Mouse (Mus musculus) spleen, postnatal 36 days (tissue): ENCODE measurements around the gene Adra2c.

Source experiments
- DNase-seq, 2 experiments: peaks; one replicate each; pipeline ENCODE4 v3.0.0; 2022; ENCODE audit warnings: low spot score in 2 of 2, mixed read lengths in 1 of 2

The Adra2c gene

GRCm38 (mm10) chr5:35278019-35278418 lies at the start of gene Adra2c:
Gene Adra2c, plus strand, starts transcription at chr5:35278319.
- DNase-seq: no peak

- DNase-seq: no peak
These were observed 45.0 kb upstream of the Adra2c start for GRCm38 (mm10) chr5:35233142-35233541.

DNA sequence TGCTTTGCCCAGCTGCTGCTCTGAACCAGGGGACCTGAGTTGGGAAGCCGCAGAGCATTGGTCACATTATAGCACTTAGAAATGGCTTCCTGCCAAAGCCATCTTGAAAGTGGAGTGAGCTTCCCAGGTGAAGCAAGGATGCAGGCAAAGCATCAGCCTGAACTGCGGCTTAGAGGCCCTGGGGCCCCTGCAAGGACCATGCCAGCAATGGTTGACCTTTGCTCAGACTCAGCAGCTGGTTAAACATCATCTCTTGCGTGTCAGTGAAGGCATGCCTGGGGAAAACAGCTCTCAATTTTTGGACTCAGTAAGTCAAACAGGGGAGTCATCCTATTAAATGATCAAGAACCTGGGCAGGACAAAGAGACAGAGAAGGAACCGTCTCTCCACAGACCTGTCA lies 40.4 kb upstream of the Adra2c start:
- DNase-seq: no peak

DNA sequence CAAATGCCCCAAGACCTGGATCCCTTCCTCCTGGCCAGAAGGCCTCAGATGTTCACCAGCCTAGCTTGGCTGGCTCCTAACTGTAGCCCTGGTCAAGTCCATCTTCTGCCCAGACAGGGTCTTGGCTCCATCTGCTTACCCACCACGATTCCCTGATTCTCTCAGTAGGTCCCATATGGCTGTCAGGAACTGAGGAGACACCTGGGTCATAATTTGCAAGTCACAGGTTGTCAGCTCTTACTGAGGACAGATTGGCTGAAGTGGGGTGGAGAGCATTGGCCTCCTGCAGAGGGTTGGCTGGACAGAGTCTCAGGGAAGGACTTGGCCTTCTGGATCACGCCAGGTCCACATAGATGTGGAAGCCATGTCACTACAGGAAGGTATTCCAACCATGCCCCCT lies 39.5 kb upstream of the Adra2c start:
- no peak for DNase-seq

DNA sequence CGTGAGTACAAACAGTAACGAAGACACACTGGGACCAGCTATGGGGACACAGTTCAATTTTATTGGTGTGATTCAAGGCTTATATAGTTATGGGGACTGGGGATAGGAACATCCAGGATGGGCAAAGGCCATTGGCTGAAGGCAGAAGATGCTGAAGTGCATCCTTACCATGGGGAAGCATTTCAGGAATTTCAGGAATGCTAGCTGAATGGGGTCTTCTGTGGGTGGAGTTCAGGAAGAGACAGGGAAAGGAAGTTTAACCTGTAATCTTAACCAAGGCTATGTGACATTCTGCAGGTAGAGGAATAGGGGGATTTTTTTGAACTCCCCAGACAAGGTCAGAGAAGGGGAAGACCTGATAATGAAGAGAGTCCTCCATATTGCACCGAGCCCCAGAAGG lies 36.6 kb upstream of the Adra2c start:
- no peak for DNase-seq

GRCm38 (mm10) chr5:35244204-35244603 lies 33.9 kb upstream of the Adra2c start:
- DNase-seq: no peak

DNA sequence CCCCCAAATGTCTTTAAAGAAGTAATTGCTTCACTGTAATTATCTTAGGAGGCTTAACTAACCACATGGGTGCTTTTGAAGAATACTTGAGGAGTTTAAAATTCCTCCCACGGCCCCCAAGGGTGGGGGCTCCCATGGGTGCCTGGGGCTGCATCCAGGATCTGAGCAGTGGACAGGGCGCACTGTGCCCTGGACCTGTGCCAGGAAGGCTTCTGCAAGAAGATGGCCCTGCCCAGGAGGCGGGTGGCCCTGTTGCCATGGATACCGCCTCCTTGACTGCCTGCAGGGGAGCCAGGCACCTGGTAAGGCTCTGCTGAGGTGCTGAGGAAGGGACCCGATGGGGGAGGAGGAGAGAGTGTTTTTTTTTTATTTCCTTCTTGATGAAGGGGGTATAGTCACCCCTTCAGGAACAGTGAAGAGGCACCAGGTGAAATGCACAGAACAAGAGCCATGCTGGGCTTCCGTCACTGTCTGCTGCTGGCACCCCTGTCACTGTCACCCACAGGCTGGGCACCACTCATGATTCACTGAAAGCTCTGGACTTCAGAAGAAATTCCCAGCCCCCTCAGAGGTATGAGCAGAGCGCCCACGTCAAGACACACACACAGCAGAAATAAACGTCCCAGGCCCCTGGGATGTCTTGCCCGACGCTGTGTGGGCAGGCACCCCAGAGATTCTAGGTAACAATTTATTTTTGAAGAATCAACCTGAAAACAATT lies 32.4 kb upstream of the Adra2c start:
- DNase-seq: no peak

GRCm38 (mm10) chr5:35254964-35255716 lies 23.0 kb upstream of the Adra2c start:
- no peak for DNase-seq

DNA sequence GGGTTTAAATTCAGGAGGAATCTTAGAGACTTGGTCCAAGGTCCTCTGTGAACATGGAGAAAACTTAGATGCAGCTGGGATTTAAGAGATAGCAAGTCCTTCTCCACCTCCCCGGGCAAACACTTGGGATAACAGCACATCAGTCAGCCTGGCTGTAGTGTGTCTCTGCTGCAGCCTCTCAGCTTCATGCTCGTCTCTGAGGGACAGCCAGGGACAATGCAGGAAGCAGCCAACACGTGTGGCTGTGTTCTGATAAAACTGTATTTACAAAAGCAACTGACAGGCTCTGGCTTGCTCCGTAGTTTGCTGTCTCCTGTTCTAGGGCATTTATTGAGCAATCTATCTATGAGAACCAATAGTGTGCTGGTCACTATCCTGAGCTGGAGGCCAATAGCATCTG lies 14.4 kb upstream of the Adra2c start:
- no peak for DNase-seq

- no peak for DNase-seq
These were observed 10.6 kb upstream of the Adra2c start for GRCm38 (mm10) chr5:35267486-35267885.

DNA sequence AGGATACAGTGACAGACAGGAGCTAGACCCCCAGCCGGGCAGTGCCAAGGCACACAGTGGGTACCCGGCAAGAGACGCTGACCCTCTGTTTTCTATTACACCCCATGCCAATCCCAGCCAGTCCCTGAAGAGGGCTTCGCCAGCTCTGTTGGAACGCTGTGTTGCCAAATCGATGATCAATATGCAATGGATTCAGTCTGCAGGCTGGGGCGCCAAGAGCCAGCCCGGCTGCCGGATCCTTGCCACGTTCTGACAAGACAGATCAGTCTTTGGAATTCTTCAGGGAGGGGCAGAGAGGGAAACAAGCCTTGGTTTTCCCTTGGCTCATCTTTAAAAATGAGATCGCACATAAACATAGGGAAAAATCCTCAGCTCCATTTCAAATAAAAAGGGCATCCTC lies 2.8 kb upstream of the Adra2c start:
- no peak for DNase-seq

DNA sequence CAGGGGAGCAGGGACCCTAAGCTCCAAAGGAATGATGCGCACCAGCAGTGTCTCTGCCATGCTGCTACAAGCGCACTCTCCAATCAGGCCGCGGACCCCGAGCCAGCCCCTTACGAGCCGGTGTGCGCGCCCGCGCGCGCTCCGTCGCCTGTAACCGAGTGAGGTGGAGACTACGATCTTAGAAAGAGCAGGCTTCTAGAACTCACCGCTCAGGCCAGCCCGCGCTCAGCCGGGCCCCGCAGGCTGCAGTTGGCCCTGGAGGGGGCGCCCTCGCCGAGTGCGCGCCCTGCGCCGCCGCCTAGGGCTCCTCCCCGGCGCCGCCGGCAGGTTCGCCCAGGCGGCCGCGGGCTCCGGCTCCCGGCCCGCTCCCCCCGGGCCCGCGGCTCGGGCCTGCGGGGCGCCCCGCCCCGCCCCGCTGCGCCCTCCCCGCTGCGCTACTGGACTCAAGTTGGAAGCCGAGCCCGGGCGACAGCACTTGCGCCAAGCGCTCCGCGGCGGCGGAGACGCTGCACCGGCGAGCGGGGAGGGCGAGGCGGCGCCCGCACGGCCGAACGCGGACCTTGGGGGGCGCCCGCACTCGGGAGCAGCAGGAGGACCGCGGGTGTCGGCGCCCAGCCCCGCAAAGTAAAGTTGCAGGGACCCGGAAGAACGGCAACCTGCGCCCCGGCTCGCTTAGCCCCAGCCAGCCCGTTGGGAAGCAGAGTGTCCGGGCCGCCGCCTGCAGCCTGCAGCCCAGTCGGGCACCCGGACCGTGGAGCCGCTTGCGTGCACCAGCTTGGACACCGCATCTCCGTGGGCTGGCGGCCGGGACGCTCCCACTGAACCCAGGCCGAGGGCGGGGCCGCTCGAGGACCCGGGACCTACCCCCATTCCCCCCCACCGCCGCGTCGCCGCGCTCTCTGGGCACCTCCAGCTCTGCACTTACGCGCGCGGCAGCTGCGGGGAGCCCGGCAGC lies 899 bp downstream of the Adra2c start:
- no peak for DNase-seq

GRCm38 (mm10) chr5:35279696-35280001 lies 1.5 kb downstream of the Adra2c start:
- DNase-seq: no peak

DNA sequence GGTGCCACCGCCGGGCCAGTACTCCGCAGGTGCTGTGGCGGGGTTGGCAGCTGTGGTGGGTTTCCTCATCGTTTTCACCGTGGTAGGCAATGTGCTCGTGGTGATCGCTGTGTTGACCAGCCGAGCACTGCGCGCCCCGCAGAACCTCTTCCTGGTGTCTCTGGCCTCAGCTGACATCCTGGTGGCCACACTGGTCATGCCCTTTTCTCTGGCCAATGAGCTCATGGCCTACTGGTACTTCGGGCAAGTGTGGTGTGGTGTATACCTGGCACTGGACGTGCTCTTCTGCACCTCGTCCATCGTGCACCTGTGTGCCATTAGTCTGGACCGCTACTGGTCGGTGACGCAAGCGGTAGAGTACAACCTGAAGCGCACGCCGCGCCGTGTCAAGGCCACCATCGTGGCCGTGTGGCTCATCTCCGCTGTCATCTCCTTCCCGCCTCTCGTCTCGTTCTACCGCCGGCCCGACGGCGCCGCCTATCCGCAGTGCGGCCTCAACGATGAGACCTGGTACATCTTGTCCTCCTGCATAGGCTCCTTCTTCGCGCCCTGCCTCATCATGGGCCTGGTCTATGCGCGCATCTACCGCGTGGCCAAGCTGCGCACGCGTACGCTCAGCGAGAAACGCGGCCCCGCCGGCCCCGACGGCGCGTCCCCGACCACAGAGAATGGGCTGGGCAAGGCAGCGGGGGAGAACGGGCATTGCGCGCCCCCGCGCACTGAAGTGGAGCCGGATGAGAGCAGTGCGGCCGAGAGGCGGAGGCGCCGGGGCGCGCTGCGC lies 2.1 kb downstream of the Adra2c start:
- DNase-seq: no peak

DNA sequence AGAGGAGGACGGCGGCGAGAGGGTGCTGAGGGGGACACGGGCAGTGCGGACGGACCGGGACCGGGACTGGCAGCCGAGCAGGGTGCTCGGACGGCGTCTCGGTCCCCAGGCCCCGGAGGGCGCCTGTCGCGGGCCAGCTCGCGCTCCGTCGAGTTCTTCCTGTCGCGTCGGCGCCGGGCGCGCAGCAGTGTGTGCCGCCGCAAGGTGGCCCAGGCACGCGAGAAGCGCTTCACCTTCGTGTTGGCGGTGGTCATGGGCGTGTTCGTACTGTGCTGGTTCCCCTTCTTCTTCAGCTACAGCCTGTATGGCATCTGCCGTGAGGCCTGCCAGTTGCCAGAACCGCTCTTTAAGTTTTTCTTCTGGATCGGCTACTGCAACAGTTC lies 2.7 kb downstream of the Adra2c start:
- DNase-seq: no peak

GRCm38 (mm10) chr5:35285281-35285680 lies 7.2 kb downstream of the Adra2c start:
- no peak for DNase-seq

DNA sequence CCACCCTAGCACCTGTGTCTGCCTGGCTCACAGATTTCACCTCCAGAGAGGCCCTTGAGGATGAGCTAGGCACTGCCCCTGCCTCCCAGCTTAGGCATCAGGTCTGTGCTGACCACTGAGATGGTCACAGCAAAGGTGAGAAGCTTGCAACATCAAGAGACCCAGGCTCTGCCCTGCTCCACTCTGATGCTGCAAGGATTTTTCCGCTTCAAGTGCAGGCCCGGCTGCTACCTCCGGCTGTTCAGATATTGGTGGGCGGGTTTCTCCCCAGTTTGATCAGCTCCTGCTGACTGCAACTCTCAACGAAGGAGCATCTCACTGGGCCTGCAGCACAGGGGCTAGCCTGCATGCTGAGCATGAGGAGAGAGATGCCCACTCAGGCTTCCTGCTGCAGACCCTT lies 8.1 kb downstream of the Adra2c start:
- DNase-seq: no peak

DNA sequence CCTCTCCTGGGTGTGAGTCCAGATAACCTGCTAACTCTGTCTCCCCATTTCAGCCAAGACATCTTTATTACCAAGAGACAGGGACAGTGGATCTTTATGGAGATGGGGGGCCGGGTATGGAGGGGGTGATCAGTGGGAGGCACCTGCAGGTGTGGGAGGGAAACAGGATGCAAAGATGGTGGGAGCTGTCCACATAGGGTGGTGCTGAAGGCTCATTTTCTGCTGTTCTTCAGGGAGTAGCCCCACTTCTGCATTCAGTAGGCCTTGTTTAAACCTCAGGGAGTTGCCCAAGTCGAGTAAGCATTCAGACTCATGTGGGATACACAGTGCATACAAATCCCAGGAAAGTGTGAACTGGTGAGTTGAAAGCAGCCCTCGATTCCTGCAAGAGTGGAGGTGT lies 21.5 kb downstream of the Adra2c start:
- no peak for DNase-seq

- no peak for DNase-seq
These were observed 26.1 kb downstream of the Adra2c start for GRCm38 (mm10) chr5:35304191-35304590.

GRCm38 (mm10) chr5:35305332-35305731 lies 27.2 kb downstream of the Adra2c start:
- DNase-seq: no peak

DNA sequence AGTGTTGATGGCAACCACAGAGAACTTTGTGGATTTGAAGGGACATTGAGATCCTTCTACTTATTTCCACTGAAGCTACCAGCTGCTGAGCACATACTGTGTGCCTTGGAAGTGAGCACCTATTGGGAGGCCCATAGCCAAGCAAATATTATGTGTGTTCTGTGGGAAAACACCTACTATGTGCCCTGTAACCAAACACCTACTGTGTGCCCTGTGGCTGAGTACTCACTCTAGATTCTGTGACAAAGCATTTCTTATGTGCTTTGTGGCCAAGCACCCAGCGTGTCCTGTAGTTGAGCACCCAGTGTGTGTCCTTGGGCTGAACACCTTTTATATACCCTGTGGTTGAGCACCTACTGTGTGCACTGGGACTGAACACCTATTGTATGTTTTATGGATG lies 28.6 kb downstream of the Adra2c start:
- DNase-seq: no peak

- DNase-seq: no peak
These were observed 31.7 kb downstream of the Adra2c start for GRCm38 (mm10) chr5:35309853-35310252.
